Mouse (Mus musculus) gastrocnemius, postnatal 4 days (tissue): Measurements from ENCODE around the gene Erp44. TPM values are rescaled to one million over a fixed set of nuclear protein-coding genes. Genes with fewer than 3 reads are reported as not detected.
A peak's percentile ranks its signal among the peaks of the same experiment; 100 is the strongest.

Experiments
- DNase-seq, 2 experiments: peaks; one replicate each; pipeline ENCODE4 v3.0.0; 2021 to 2022; ENCODE audit warnings: low spot score in 2 of 2, mixed read lengths in 2 of 2
- long read RNA-seq, 2 experiments: library from polyadenylated mRNA; stranded (forward); transcript quantifications; one replicate each; pipeline ENCODE4 v2.0.0; 2021
- total RNA-seq, 2 experiments: library from RNA; stranded (reverse); gene quantifications; 2 replicates each; pipeline ENCODE4 v1.2.3; 2021

Gene Erp44
- total RNA-seq = 10 to 100 TPM; 37.0 to 39.6 TPM
- long read RNA-seq, experiment 1, transcript Erp44-201 (12 exons, 2,624 nt) = major isoform, 75 of 83 reads
- long read RNA-seq, experiment 1, partial matches to known transcripts = 1 of 83 reads
- long read RNA-seq, experiment 1, other reads (novel, unspliced or antisense) = 7 of 83 reads
- long read RNA-seq, experiment 2, transcript Erp44-201 (12 exons, 2,624 nt) = major isoform, 66 of 71 reads
- long read RNA-seq, experiment 2, partial matches to known transcripts = 0 of 71 reads
- long read RNA-seq, experiment 2, other reads (novel, unspliced or antisense) = 4 of 71 reads

GRCm38 (mm10) chr4:48279498-48280134 lies at the start of gene Erp44, which contains the start of gene Invs:
Erp44 (minus strand) TSS chr4:48279558.
Invs (plus strand) TSS chr4:48279760.
- DNase-seq = peak; percentile 82 to 91

GRCm38 (mm10) chr4:48328042-48328441 lies 48.7 kb upstream of the Erp44 start:
- no peak for DNase-seq

- DNase-seq = no peak
Observed at GRCm38 (mm10) chr4:48327192-48327591, 47.8 kb upstream of the Erp44 start.

- no peak for DNase-seq
Observed at GRCm38 (mm10) chr4:48322095-48322494, 42.7 kb upstream of the Erp44 start.

- DNase-seq = no peak
Observed at GRCm38 (mm10) chr4:48321276-48321675, 41.9 kb upstream of the Erp44 start.

GRCm38 (mm10) chr4:48316036-48316435 lies 36.7 kb upstream of the Erp44 start:
- DNase-seq = no peak

GRCm38 (mm10) chr4:48314814-48315213 lies 35.5 kb upstream of the Erp44 start:
- DNase-seq = no peak

GRCm38 (mm10) chr4:48287086-48287757 lies 7.9 kb upstream of the Erp44 start:
- no peak for DNase-seq

GRCm38 (mm10) chr4:48281121-48281520 lies 1.8 kb upstream of the Erp44 start:
- DNase-seq = no peak

- DNase-seq = peak in 1 of 2 experiments; percentile 14
Observed at GRCm38 (mm10) chr4:48278757-48279497, 431 bp downstream of the Erp44 start.

GRCm38 (mm10) chr4:48277011-48277410 lies 2.3 kb downstream of the Erp44 start:
- DNase-seq = no peak

- DNase-seq = no peak
Observed at GRCm38 (mm10) chr4:48275736-48276135, 3.6 kb downstream of the Erp44 start.

- no peak for DNase-seq
Observed at GRCm38 (mm10) chr4:48273119-48273829, 6.1 kb downstream of the Erp44 start.

GRCm38 (mm10) chr4:48271838-48272237 lies 7.5 kb downstream of the Erp44 start:
- no peak for DNase-seq

- no peak for DNase-seq
Observed at GRCm38 (mm10) chr4:48270532-48270931, 8.8 kb downstream of the Erp44 start.

- no peak for DNase-seq
Observed at GRCm38 (mm10) chr4:48268127-48268526, 11.2 kb downstream of the Erp44 start.

GRCm38 (mm10) chr4:48267683-48268082 lies 11.7 kb downstream of the Erp44 start:
- no peak for DNase-seq

- DNase-seq = no peak
Observed at GRCm38 (mm10) chr4:48258045-48258444, 21.3 kb downstream of the Erp44 start.

GRCm38 (mm10) chr4:48253266-48253665 lies 26.1 kb downstream of the Erp44 start:
- no peak for DNase-seq

- DNase-seq = no peak
Observed at GRCm38 (mm10) chr4:48244280-48244679, 35.1 kb downstream of the Erp44 start.

GRCm38 (mm10) chr4:48243737-48244136 lies 35.6 kb downstream of the Erp44 start:
- no peak for DNase-seq
